Mouse (Mus musculus) MEL (cell line): ENCODE measurements around the gene Col23a1. TPM values are rescaled to one million over a fixed set of nuclear protein-coding genes. Genes with fewer than 3 reads are reported as not detected.

ENCODE experiments used
- DNase-seq: peaks from one replicate; pipeline ENCODE4 v3.0.0; 2011; ENCODE audit warnings: low read depth, low spot score
- H3K27ac ChIP-seq: 2 replicates; pipeline ENCODE4 v1.5.1; 2012; ENCODE audit warnings: low read depth, mild to moderate bottlenecking, control low read depth, low read length, moderate library complexity; ENCODE audit not compliant: control insufficient read depth
- H3K27me3 ChIP-seq, 2 experiments: fragments of 150-350 bp in 1 of 2; sonication (generic) in 1 of 2; 2 replicates each; pipeline ENCODE4 v1.6.1; 2012; ENCODE audit warnings: low read length in 2 of 2, mild to moderate bottlenecking in 2 of 2, improper control_type of control experiment in 1 of 2, moderate library complexity in 1 of 2; ENCODE audit not compliant: insufficient read depth in 2 of 2, control insufficient read depth in 1 of 2
- H3K36me3 ChIP-seq, 2 experiments: 2 replicates each; pipeline ENCODE4 v1.6.1; 2012 to 2014; ENCODE audit warnings: low read length in 2 of 2, improper control_type of control experiment in 1 of 2, inconsistent platforms in 1 of 2, mild to moderate bottlenecking in 1 of 2; ENCODE audit not compliant: insufficient read depth in 2 of 2, control insufficient read depth in 1 of 2
- H3K4me1 ChIP-seq, 2 experiments: fragments of 150-350 bp in 1 of 2; sonication (generic) in 1 of 2; 2 replicates each; pipeline ENCODE4 v1.6.1; 2012; ENCODE audit warnings: low read length in 2 of 2, improper control_type of control experiment in 1 of 2, mild to moderate bottlenecking in 1 of 2; ENCODE audit not compliant: insufficient read depth in 2 of 2, control insufficient read depth in 1 of 2
- H3K4me3 ChIP-seq, 2 experiments: fragments of 150-350 bp in 1 of 2; sonication (generic) in 1 of 2; 2 replicates each; pipeline ENCODE4 v1.5.1; 2012; ENCODE audit warnings: low read depth in 2 of 2, low read length in 2 of 2, mild to moderate bottlenecking in 2 of 2, moderate library complexity in 2 of 2, control low read depth in 1 of 2, improper control_type of control experiment in 1 of 2; ENCODE audit not compliant: control insufficient read depth in 1 of 2, insufficient read depth in 1 of 2
- H3K79me2 ChIP-seq: 2 replicates; pipeline ENCODE4 v1.6.1; 2012; ENCODE audit warnings: mild to moderate bottlenecking, low read length, moderate library complexity; ENCODE audit not compliant: control insufficient read depth, poor library complexity, insufficient read depth
- H3K9ac ChIP-seq: 2 replicates; pipeline ENCODE4 v1.6.1; 2012; ENCODE audit warnings: low read depth, mild to moderate bottlenecking, control low read depth, low read length, moderate library complexity; ENCODE audit not compliant: control insufficient read depth, poor library complexity, severe bottlenecking
- H3K9me3 ChIP-seq: fragments of 150-350 bp; sonication (generic); replicated peaks from 2 replicates; pipeline ENCODE4 v1.6.1; 2012; ENCODE audit warnings: mild to moderate bottlenecking, low read length, improper control_type of control experiment, moderate library complexity; ENCODE audit not compliant: insufficient read depth
- BHLHE40 ChIP-seq: IDR thresholded peaks from 2 replicates; pipeline ENCODE4 v1.6.1; 2012; ENCODE audit warnings: low read depth, mild to moderate bottlenecking, inconsistent platforms, low read length, improper control_type of control experiment, borderline replicate concordance
- CHD1 ChIP-seq: IDR thresholded peaks from 2 replicates; pipeline ENCODE4 v1.6.1; 2012; ENCODE audit warnings: low read depth, mild to moderate bottlenecking, inconsistent platforms, low read length, improper control_type of control experiment
- CTCF ChIP-seq, 3 experiments: IDR thresholded peaks in 2 of 3; conservative IDR thresholded peaks in 1 of 3; 2 replicates each; pipeline ENCODE4 v1.5.1; 2011 to 2012; ENCODE audit warnings: low read length in 3 of 3, low read depth in 2 of 3, mild to moderate bottlenecking in 2 of 3, improper control_type of control experiment in 1 of 3, inconsistent platforms in 1 of 3, mixed read lengths in 1 of 3, moderate library complexity in 1 of 3; ENCODE audit not compliant: control insufficient read depth in 1 of 3, insufficient read depth in 1 of 3, poor library complexity in 1 of 3, severe bottlenecking in 1 of 3
- E2F4 ChIP-seq: IDR thresholded peaks from 2 replicates; pipeline ENCODE4 v1.6.1; 2011; ENCODE audit warnings: low read depth, low read length, improper control_type of control experiment, borderline replicate concordance
- ELF1 ChIP-seq: IDR thresholded peaks from 2 replicates; pipeline ENCODE4 v1.6.1; 2014; ENCODE audit warnings: low read depth, mild to moderate bottlenecking, inconsistent platforms, low read length, improper control_type of control experiment, moderate library complexity
- ETS1 ChIP-seq: IDR thresholded peaks from 2 replicates; pipeline ENCODE4 v1.6.1; 2012; ENCODE audit warnings: low read depth, mild to moderate bottlenecking, inconsistent platforms, low read length, improper control_type of control experiment, moderate library complexity
- GABPA ChIP-seq: IDR thresholded peaks from 2 replicates; pipeline ENCODE4 v1.6.1; 2012; ENCODE audit warnings: low read depth, mild to moderate bottlenecking, inconsistent platforms, low read length, improper control_type of control experiment, moderate library complexity
- GATA1 ChIP-seq: IDR thresholded peaks from 2 replicates; pipeline ENCODE4 v1.6.1; 2011; ENCODE audit warnings: low read depth, low read length, improper control_type of control experiment
- JUND ChIP-seq: IDR thresholded peaks from 2 replicates; pipeline ENCODE4 v1.6.1; 2011; ENCODE audit warnings: low read depth, mild to moderate bottlenecking, improper control_type of control experiment, low read length
- KAT2A ChIP-seq: conservative IDR thresholded peaks from 2 replicates; pipeline ENCODE4 v1.6.1; 2012; ENCODE audit warnings: low read depth, low read length, improper control_type of control experiment, inconsistent platforms
- MAX ChIP-seq: IDR thresholded peaks from 2 replicates; pipeline ENCODE4 v1.6.1; 2011; ENCODE audit warnings: low read length, improper control_type of control experiment
- MEF2A ChIP-seq: IDR thresholded peaks from 2 replicates; pipeline ENCODE4 v1.6.1; 2014; ENCODE audit warnings: low read depth, mild to moderate bottlenecking, inconsistent platforms, low read length, improper control_type of control experiment; ENCODE audit not compliant: poor library complexity, insufficient replicate concordance, severe bottlenecking; ENCODE audit errors: extremely low read depth
- MXI1 ChIP-seq: IDR thresholded peaks from 2 replicates; pipeline ENCODE4 v1.6.1; 2011; ENCODE audit warnings: mild to moderate bottlenecking, low read depth, low read length, improper control_type of control experiment
- MYB ChIP-seq: IDR thresholded peaks from 2 replicates; pipeline ENCODE4 v1.6.1; 2011; ENCODE audit warnings: mild to moderate bottlenecking, low read depth, low read length, improper control_type of control experiment
- MYC ChIP-seq: IDR thresholded peaks from 2 replicates; pipeline ENCODE4 v1.6.1; 2011; ENCODE audit warnings: low read depth, mild to moderate bottlenecking, low read length, improper control_type of control experiment, moderate library complexity
- NELFE ChIP-seq: IDR thresholded peaks from 2 replicates; pipeline ENCODE4 v1.6.1; 2011; ENCODE audit warnings: low read depth, low read length, improper control_type of control experiment
- NRF1 ChIP-seq: IDR thresholded peaks from 2 replicates; pipeline ENCODE4 v1.6.1; 2014; ENCODE audit warnings: low read depth, mild to moderate bottlenecking, inconsistent platforms, low read length, improper control_type of control experiment, moderate library complexity; ENCODE audit not compliant: poor library complexity, insufficient read depth, severe bottlenecking
- POLR2A ChIP-seq, 2 experiments: IDR thresholded peaks; 2 replicates each; pipeline ENCODE4 v1.6.1; 2011 to 2012; ENCODE audit warnings: low read length in 2 of 2, mild to moderate bottlenecking in 2 of 2, control low read depth in 1 of 2, improper control_type of control experiment in 1 of 2, low read depth in 1 of 2, moderate library complexity in 1 of 2; ENCODE audit not compliant: control insufficient read depth in 1 of 2, insufficient read depth in 1 of 2, poor library complexity in 1 of 2
- POLR2AphosphoS2 ChIP-seq: IDR thresholded peaks from 2 replicates; pipeline ENCODE4 v1.6.1; 2011; ENCODE audit warnings: low read length, improper control_type of control experiment
- RCOR1 ChIP-seq: IDR thresholded peaks from 2 replicates; pipeline ENCODE4 v1.6.1; 2012; ENCODE audit warnings: low read depth, mild to moderate bottlenecking, inconsistent platforms, low read length, improper control_type of control experiment
- TAL1 ChIP-seq: IDR thresholded peaks from 2 replicates; pipeline ENCODE4 v1.6.1; 2012; ENCODE audit warnings: mild to moderate bottlenecking, inconsistent platforms, low read length, moderate library complexity, mixed read lengths
- TCF12 ChIP-seq: IDR thresholded peaks from 2 replicates; pipeline ENCODE4 v1.6.1; 2014; ENCODE audit warnings: low read depth, mild to moderate bottlenecking, inconsistent platforms, low read length, improper control_type of control experiment, moderate library complexity
- USF1 ChIP-seq: IDR thresholded peaks from 2 replicates; pipeline ENCODE4 v1.6.1; 2014; ENCODE audit warnings: low read depth, mild to moderate bottlenecking, inconsistent platforms, low read length, improper control_type of control experiment, moderate library complexity
- USF2 ChIP-seq, 2 experiments: IDR thresholded peaks; 2 replicates each; pipeline ENCODE4 v1.6.1; 2011 to 2012; ENCODE audit warnings: improper control_type of control experiment in 2 of 2, low read length in 2 of 2, borderline replicate concordance in 1 of 2, inconsistent platforms in 1 of 2, low read depth in 1 of 2, mild to moderate bottlenecking in 1 of 2; ENCODE audit not compliant: insufficient read depth in 1 of 2
- ZC3H11A ChIP-seq: IDR thresholded peaks from 2 replicates; pipeline ENCODE4 v1.6.1; 2012; ENCODE audit warnings: low read depth, mild to moderate bottlenecking, inconsistent platforms, low read length, improper control_type of control experiment
- ZKSCAN1 ChIP-seq: IDR thresholded peaks from 2 replicates; pipeline ENCODE4 v1.6.1; 2012; ENCODE audit warnings: low read depth, mild to moderate bottlenecking, inconsistent platforms, low read length, improper control_type of control experiment, moderate library complexity
- ZMIZ1 ChIP-seq: IDR thresholded peaks from 2 replicates; pipeline ENCODE4 v1.6.1; 2012; ENCODE audit warnings: low read depth, mild to moderate bottlenecking, inconsistent platforms, low read length, improper control_type of control experiment, moderate library complexity
- ZNF384 ChIP-seq: IDR thresholded peaks from 2 replicates; pipeline ENCODE4 v1.6.1; 2012; ENCODE audit warnings: low read depth, mild to moderate bottlenecking, inconsistent platforms, low read length, improper control_type of control experiment
- polyA plus RNA-seq, 2 experiments: library from polyadenylated mRNA; stranded (reverse) in 1 of 2; unstranded in 1 of 2; fragments of >175 nt in 1 of 2; fragments of >200 nt in 1 of 2; gene quantifications; 2 replicates each; pipeline versions ENCODE4 v1.2.1 to v1.2.4; 2012; ENCODE audit warnings: low replicate concordance in 2 of 2, low read depth in 1 of 2; ENCODE audit not compliant: insufficient read length in 2 of 2, insufficient read depth in 1 of 2, missing spikeins in 1 of 2
- total RNA-seq: library from RNA; depleted of rRNA; stranded (reverse); fragments of 300-350 nt; gene quantifications from 2 replicates; pipeline ENCODE4 v1.2.3, GENCODE M21; 2012

Gene Col23a1
- total and polyA plus RNA-seq, 3 experiments: under 0.01 to 0.03 TPM; not detected in 1

DNA sequence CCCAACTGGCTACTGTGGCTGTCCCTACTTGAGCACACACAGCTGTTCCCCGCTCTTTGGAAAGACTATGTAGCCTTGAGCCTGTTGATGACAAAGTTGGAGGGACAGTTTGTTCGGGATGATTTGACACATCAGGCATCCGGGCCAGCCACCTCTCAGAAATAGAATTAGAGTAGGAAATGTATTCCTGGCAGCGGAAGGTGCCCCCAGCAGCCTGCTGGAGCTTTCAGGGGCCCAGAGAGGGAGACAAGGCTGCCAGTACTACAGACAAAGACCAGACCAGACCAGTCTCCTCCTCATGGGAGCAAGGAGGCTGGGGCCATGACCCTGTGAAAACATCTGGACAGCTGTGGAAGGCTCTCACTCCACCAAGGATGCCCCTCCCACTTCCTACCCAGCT is 53.6 kb downstream of the Col23a1 start:
- no peaks in the 10 kb centered on the region for H3K36me3 ChIP-seq
- no peak for TF ChIP-seq MXI1
- TF ChIP-seq GABPA: no peak
- no peak for TF ChIP-seq ETS1
- no peak for TF ChIP-seq POLR2AphosphoS2
- no peak for TF ChIP-seq NRF1
- no peak for TF ChIP-seq CHD1
- TF ChIP-seq E2F4: no peak
- no peak for TF ChIP-seq ZKSCAN1
- no peak for TF ChIP-seq MYB
- TF ChIP-seq NELFE: no peak
- no peak for TF ChIP-seq ZC3H11A
- no peak for TF ChIP-seq USF1
- no peak for TF ChIP-seq ZMIZ1
- no peak for TF ChIP-seq RCOR1
- no peak for TF ChIP-seq TAL1
- no peak for TF ChIP-seq JUND
- TF ChIP-seq ZNF384: no peak
- no peak for TF ChIP-seq ELF1
- TF ChIP-seq, all 39 proteins: peak for 0
- no peaks in the 10 kb centered on the region for H3K4me1 ChIP-seq
- no peaks in the 10 kb centered on the region for H3K9me3 ChIP-seq
- no peak overlapping the region for H3K4me3 ChIP-seq
- H3K79me2 ChIP-seq: no peaks in the 10 kb centered on the region
- H3K27me3 ChIP-seq: no peaks in the 10 kb centered on the region
- no peak overlapping the region for H3K9ac ChIP-seq
- no peak overlapping the region for H3K27ac ChIP-seq
- DNase-seq: no peak

DNA sequence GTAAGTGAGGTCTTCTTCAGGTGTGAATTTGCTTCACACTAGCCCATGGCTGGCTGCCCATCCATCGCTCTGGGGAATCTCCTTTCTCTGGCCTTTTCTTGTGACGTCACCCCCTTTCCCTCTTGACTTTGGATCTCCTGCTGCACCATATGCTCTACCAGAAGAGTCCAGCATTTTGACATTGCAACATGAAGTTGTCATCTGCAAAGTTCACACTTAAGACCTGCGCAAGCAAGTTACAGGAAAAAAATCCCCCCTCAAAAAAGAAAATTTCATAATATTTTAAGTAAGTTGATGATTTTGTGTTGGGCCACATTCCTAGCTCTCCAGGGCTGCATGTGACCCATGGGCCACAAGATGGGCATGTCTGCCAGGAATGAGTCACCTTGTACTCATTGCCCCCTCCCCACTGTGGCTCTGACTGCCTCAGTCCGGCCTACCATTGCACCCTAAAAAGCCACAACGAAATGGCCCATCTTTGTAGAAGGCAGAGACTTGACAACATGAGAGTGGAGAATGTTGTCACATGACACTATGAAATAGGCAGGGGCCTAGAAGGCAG is 54.1 kb downstream of the Col23a1 start:
- no peaks in the 10 kb centered on the region for H3K4me1 ChIP-seq
- no peak for DNase-seq
- TF ChIP-seq MAX: no peak
- TF ChIP-seq BHLHE40: no peak
- no peak for TF ChIP-seq ZMIZ1
- no peak for TF ChIP-seq MEF2A
- no peak for TF ChIP-seq RCOR1
- no peak for TF ChIP-seq KAT2A
- TF ChIP-seq TCF12: no peak
- no peak for TF ChIP-seq POLR2A (IDR thresholded peaks at IDR 0.05; ENCODE audit: control insufficient read depth in 1 of 2, insufficient read depth in 1 of 2, low read depth in 1 of 2, low read length in 2 of 2, poor library complexity in 1 of 2)
- TF ChIP-seq CTCF (IDR thresholded peaks at IDR 0.05 in 2 of 3, conservative IDR thresholded peaks at IDR 0.05 in 1 of 3; ENCODE audit: control insufficient read depth in 1 of 3, insufficient read depth in 1 of 3, low read depth in 2 of 3, low read length in 3 of 3, poor library complexity in 1 of 3, severe bottlenecking in 1 of 3): no peak
- TF ChIP-seq USF2 (IDR thresholded peaks at IDR 0.05; ENCODE audit: borderline replicate concordance in 1 of 2, insufficient read depth in 1 of 2, low read depth in 1 of 2, low read length in 2 of 2): no peak
- TF ChIP-seq NELFE: no peak
- TF ChIP-seq ZNF384: no peak
- TF ChIP-seq GATA1: no peak
- TF ChIP-seq NRF1: no peak
- TF ChIP-seq GABPA: no peak
- no peak for TF ChIP-seq MYC

More for the DNA sequence above, 54.1 kb downstream of the Col23a1 start:
- Histone ChIP-seq H3K27ac (no peak overlapping the region), H3K9me3 (no peaks in the 10 kb centered on the region), H3K4me3 (no peak overlapping the region), H3K79me2 (no peaks in the 10 kb centered on the region), H3K9ac (no peak overlapping the region), H3K27me3 (no peaks in the 10 kb centered on the region), H3K36me3 (no peaks in the 10 kb centered on the region)
